ENCODE assay signal across 17 mouse cellular contexts in genomic region chr6:112810521-112810830, GRCm38 (mm10).
DNase-seq lines count a peak whose midpoint lies in the region; ATAC-seq and TF ChIP-seq lines count a peak whose summit lies in the region.
"Had no signal": no experiment of that assay in that cellular context is flagged by ENCODE, and none has a peak within 500 bp of the region (broad histone marks: within the 10 kb centered on the region; RNA-seq: fewer than 3 reads in every experiment).

No protein-coding gene starts in this region.

- no peak; the same call in 1 of the 2 replicates for ATAC-seq in forebrain, embryonic 14.5 days
- ATAC-seq in hindbrain, postnatal 0 days: no peak
- ATAC-seq in neural tube, embryonic 14.5 days (ENCODE audit: low read depth): no peak

- peaks cover 27% of the 10 kb centered on the region for H3K4me1 ChIP-seq in forebrain, embryonic 14.5 days (ENCODE audit: control insufficient read depth, insufficient read depth, low read length)
- H3K4me1 ChIP-seq in hindbrain, postnatal 0 days (ENCODE audit: insufficient read depth, low read length): peaks cover 21% of the 10 kb centered on the region
- H3K4me1 ChIP-seq in neural tube, embryonic 14.5 days (ENCODE audit: control insufficient read depth, insufficient read depth, low read length): peaks cover 29% of the 10 kb centered on the region
- H3K4me1 ChIP-seq in limb, embryonic 10.5 days: peaks cover 18% of the 10 kb centered on the region; the same call in 1 of the 2 replicates
- H3K4me1 ChIP-seq: liver, embryonic 13.5 days had no signal

- peak overlapping the region; percentile 29; the same call in 1 of the 2 replicates for H3K4me2 ChIP-seq in forebrain, embryonic 14.5 days (ENCODE audit: low read length)
- H3K4me2 ChIP-seq in hindbrain, postnatal 0 days (ENCODE audit: low read depth, low read length): no peak overlapping the region
- peak overlapping the region; percentile 16; the same call in 1 of the 2 replicates for H3K4me2 ChIP-seq in neural tube, embryonic 14.5 days (ENCODE audit: low read depth, low read length)
- H3K4me2 ChIP-seq: liver, embryonic 13.5 days had no signal

- H3K27me3 ChIP-seq in forebrain, embryonic 14.5 days (replicated peaks; ENCODE audit: control insufficient read depth, insufficient read depth, low read length): no peaks in the 10 kb centered on the region
- H3K27me3 ChIP-seq in hindbrain, postnatal 0 days (ENCODE audit: insufficient read depth, low read length): no peaks in the 10 kb centered on the region
- H3K27me3 ChIP-seq in neural tube, embryonic 14.5 days (ENCODE audit: control insufficient read depth, insufficient read depth, low read length): no peaks in the 10 kb centered on the region
- H3K27me3 ChIP-seq in limb, embryonic 10.5 days (ENCODE audit: low read depth, poor library complexity, severe bottlenecking): no peaks in the 10 kb centered on the region
- H3K27me3 ChIP-seq: liver, embryonic 13.5 days had no signal

- no peaks in the 10 kb centered on the region for H3K9me3 ChIP-seq in forebrain, embryonic 14.5 days (replicated peaks; ENCODE audit: control insufficient read depth, low read length)
- H3K9me3 ChIP-seq in hindbrain, postnatal 0 days (ENCODE audit: low read length): no peaks in the 10 kb centered on the region
- no peaks in the 10 kb centered on the region for H3K9me3 ChIP-seq in neural tube, embryonic 14.5 days (ENCODE audit: control insufficient read depth, low read length)
- H3K9me3 ChIP-seq in limb, embryonic 10.5 days (replicated peaks): no peaks in the 10 kb centered on the region; the same call in 1 of the 2 replicates
- H3K9me3 ChIP-seq: liver, embryonic 13.5 days had no signal

- TF ChIP-seq CTCF in layer of hippocampus, adult 2 months (conservative IDR thresholded peaks at IDR 0.05): no peak
- TF ChIP-seq CTCF in hindbrain, postnatal 0 days (IDR thresholded peaks at IDR 0.05; ENCODE audit: low read depth): no peak

- H3K36me3 ChIP-seq in forebrain, embryonic 14.5 days (ENCODE audit: control insufficient read depth, insufficient read depth, low read length): no peaks in the 10 kb centered on the region
- 0 out of 2 replicates have a peak, but pooled peaks cover under 1% of the 10 kb centered on the region for H3K36me3 ChIP-seq in hindbrain, postnatal 0 days (ENCODE audit: insufficient read depth, low read length)
- no peaks in the 10 kb centered on the region for H3K36me3 ChIP-seq in neural tube, embryonic 14.5 days (ENCODE audit: control insufficient read depth, insufficient read depth, low read length)
- H3K36me3 ChIP-seq in limb, embryonic 10.5 days: no peaks in the 10 kb centered on the region
- H3K36me3 ChIP-seq: G1E; liver, embryonic 13.5 days had no signal

- no peak overlapping the region for H3K9ac ChIP-seq in forebrain, embryonic 14.5 days (ENCODE audit: low read length)
- H3K9ac ChIP-seq in hindbrain, postnatal 0 days (replicated peaks; ENCODE audit: low read length): no peak overlapping the region
- no peak overlapping the region for H3K9ac ChIP-seq in neural tube, embryonic 14.5 days (replicated peaks; ENCODE audit: low read depth, low read length)
- H3K9ac ChIP-seq: liver, embryonic 13.5 days had no signal

- DNase-seq in layer of hippocampus, adult 2 months (ENCODE audit: low spot score in 2 of 2): no peak
- no peak for DNase-seq in layer of hippocampus, adult 9-10 months (ENCODE audit: low spot score)
- no peak for DNase-seq in forebrain, embryonic 14.5 days (ENCODE audit: low spot score)
- no peak for DNase-seq in hindbrain, postnatal 0 days (ENCODE audit: low spot score)
- DNase-seq in cerebellum, adult 11 months: no peak
- no peak for DNase-seq in yolk sac, embryonic 10.5 days (ENCODE audit: low spot score)
- DNase-seq in limb, embryonic 10.5 days (ENCODE audit: low spot score): no peak
- DNase-seq: B cell, adult 2 months; cerebellum, adult 18-20 months; heart, adult 18-20 months; kidney, adult 2 months; liver, embryonic 13.5 days; right cerebral cortex, postnatal 14 days; thymus, adult 2 months had no signal

- peak overlapping the region; percentile 90 for H3K27ac ChIP-seq in layer of hippocampus, adult 2 months
- peak overlapping the region; percentile 90 for H3K27ac ChIP-seq in forebrain, embryonic 14.5 days (ENCODE audit: low read depth, low read length)
- peak overlapping the region; percentile 76 for H3K27ac ChIP-seq in hindbrain, postnatal 0 days
- peak overlapping the region; percentile 89 for H3K27ac ChIP-seq in neural tube, embryonic 14.5 days (ENCODE audit: low read depth, low read length)
- H3K27ac ChIP-seq in limb, embryonic 10.5 days: no peak overlapping the region
- H3K27ac ChIP-seq: liver, embryonic 13.5 days; macrophage had no signal

- 34% methylated on average over 4 of the region's 4 CpGs for WGBS in forebrain, embryonic 14.5 days
- WGBS in hindbrain, postnatal 0 days: 32% methylated on average over 4 of the region's 4 CpGs
- WGBS in neural tube, embryonic 14.5 days: 40% methylated on average over 4 of the region's 4 CpGs
- WGBS in limb, embryonic 10.5 days: 88% methylated on average over 4 of the region's 4 CpGs

- H3K4me3 ChIP-seq in layer of hippocampus, adult 2 months: no peak overlapping the region
- H3K4me3 ChIP-seq in forebrain, embryonic 14.5 days (ENCODE audit: low read depth, low read length): no peak overlapping the region
- H3K4me3 ChIP-seq in hindbrain, postnatal 0 days (ENCODE audit: low read length): no peak overlapping the region
- no peak overlapping the region for H3K4me3 ChIP-seq in neural tube, embryonic 14.5 days (ENCODE audit: low read depth, low read length)
- H3K4me3 ChIP-seq in limb, embryonic 10.5 days: no peak overlapping the region
- H3K4me3 ChIP-seq: liver, embryonic 13.5 days had no signal
